Mouse (Mus musculus) forebrain, postnatal 0 days (tissue): ENCODE data around the gene Wwc2. TPM values are rescaled to one million over a fixed set of nuclear protein-coding genes. Genes with fewer than 3 reads are reported as not detected.

Experiments
- ATAC-seq: fragments of 200-750 bp; cut with Nextera tagmentation; 2 replicates; pipeline ENCODE4 v1.8.0; 2017; ENCODE audit warnings: mild to moderate bottlenecking, moderate library complexity
- DNase-seq: peaks from one replicate; pipeline ENCODE4 v3.0.0-alpha.2; 2015
- H3K27ac ChIP-seq: fragments of 300-500 bp; sonication (generic); 2 replicates; pipeline ENCODE4 v1.5.1; 2014; ENCODE audit warnings: low read depth, mild to moderate bottlenecking, antibody characterized with exemption, low read length, moderate library complexity, mixed read lengths
- H3K27me3 ChIP-seq: fragments of 300-500 bp; sonication (generic); 2 replicates; pipeline ENCODE4 v1.6.1; 2014; ENCODE audit warnings: mild to moderate bottlenecking, low read length, mixed read lengths; ENCODE audit not compliant: insufficient read depth
- H3K36me3 ChIP-seq: fragments of 300-500 bp; sonication (generic); 2 replicates; pipeline ENCODE4 v1.6.1; 2014; ENCODE audit warnings: mild to moderate bottlenecking, moderate library complexity; ENCODE audit not compliant: insufficient read depth
- H3K4me1 ChIP-seq: fragments of 300-500 bp; sonication (generic); 2 replicates; pipeline ENCODE4 v1.6.1; 2014; ENCODE audit warnings: antibody characterized with exemption; ENCODE audit not compliant: insufficient read depth
- H3K4me2 ChIP-seq: fragments of 300-500 bp; sonication (generic); 2 replicates; pipeline ENCODE4 v1.6.1; 2014; ENCODE audit warnings: low read depth, mild to moderate bottlenecking, moderate library complexity
- H3K4me3 ChIP-seq: fragments of 300-500 bp; sonication (generic); 2 replicates; pipeline ENCODE4 v1.5.1; 2014; ENCODE audit warnings: low read depth, low read length, mixed read lengths
- H3K9ac ChIP-seq: fragments of 300-500 bp; sonication (generic); 2 replicates; pipeline ENCODE4 v1.6.1; 2014; ENCODE audit warnings: mild to moderate bottlenecking
- H3K9me3 ChIP-seq: fragments of 300-500 bp; sonication (generic); 2 replicates; pipeline ENCODE4 v1.6.1; 2016; ENCODE audit warnings: low read length
- CTCF ChIP-seq: sonication (generic); IDR thresholded peaks from 2 replicates; pipeline ENCODE4 v1.5.1; 2016; ENCODE audit warnings: antibody characterized with exemption, control low read depth, low read depth
- WGBS: fragments of 180-500 bp; shearing (Covaris S2); extraction: QIAGEN DNeasy Blood & Tissue Kit; methylation state at CpG from one replicate; pipeline ENCODE4 v1.1.7; 2014; 5-methylcytosine and 5-hydroxymethylcytosine counted together
- polyA plus RNA-seq: library from polyadenylated mRNA; unstranded; fragments of >200 nt; fragmentation: Nextera tagmentation; extraction: Ambion mirVana; gene quantifications from 2 replicates; pipeline ENCODE4 v1.2.1, GENCODE M21; 2015
- total RNA-seq: library from RNA; depleted of rRNA; stranded (reverse); fragments of >200 nt; gene quantifications from 2 replicates; pipeline ENCODE4 v1.2.3, GENCODE M21; 2014

The Wwc2 gene
- total and polyA plus RNA-seq, 2 experiments from 2014 or later, result 4.7 to 8.4 TPM

DNA sequence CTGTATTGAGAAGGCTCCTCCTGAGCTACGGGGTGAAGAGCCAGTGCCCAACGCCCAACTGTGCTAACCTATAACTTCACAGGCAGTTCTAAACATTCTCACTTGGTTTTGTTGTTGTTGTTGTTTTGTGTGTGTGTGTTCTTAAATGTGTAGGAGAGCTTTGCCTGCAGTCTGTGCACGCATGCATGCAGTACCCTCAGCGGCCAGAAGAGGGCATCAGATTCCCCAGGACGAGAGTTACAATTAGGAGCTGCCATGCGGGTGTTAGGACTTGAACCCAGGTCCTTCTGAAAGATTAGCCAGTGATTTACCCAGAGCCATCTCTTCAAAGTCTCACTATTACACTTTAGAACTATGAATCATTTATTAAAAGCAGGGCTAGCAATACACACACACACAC lies 12.0 kb downstream of the Wwc2 start:
- Histone ChIP-seq H3K36me3 (no peaks in the 10 kb centered on the region), H3K4me2 (no peak overlapping the region), H3K9me3 (no peaks in the 10 kb centered on the region), H3K4me3 (no peak overlapping the region), H3K4me1 (no peaks in the 10 kb centered on the region), H3K27ac (no peak overlapping the region), H3K27me3 (no peaks in the 10 kb centered on the region), H3K9ac (no peak overlapping the region)
- TF ChIP-seq CTCF, result peak; percentile 58
- 84% methylated on average over 6 of the region's 6 CpGs for WGBS
- ATAC-seq, result no peak
- DNase-seq, result no peak

DNA sequence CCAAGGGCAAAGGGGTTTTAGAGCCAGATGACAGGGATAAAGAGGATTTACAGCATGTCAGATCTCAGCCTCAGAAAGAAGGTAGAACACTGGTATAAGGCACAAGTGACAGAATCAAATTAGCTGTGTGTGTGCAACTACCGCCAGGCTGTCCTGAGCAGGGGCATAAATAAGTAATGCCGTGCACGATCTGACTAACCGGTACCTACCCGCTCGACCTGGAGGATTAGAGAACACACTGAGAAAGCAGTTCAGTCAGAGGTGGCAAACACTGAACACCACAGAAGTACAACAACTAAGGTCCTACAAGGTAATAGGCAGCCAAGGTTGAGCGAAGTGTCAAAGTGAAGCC lies 15.8 kb downstream of the Wwc2 start:
- DNase-seq (no peak), ATAC-seq (peak; percentile 23; the same call in 1 of the 2 replicates)
- Histone ChIP-seq H3K4me2 (peak overlapping the region; percentile 49), H3K36me3 (no peaks in the 10 kb centered on the region), H3K27ac (no peak overlapping the region), H3K4me3 (peak overlapping the region; percentile 30), H3K9ac (peak overlapping the region; percentile 25; the same call in 1 of the 2 replicates), H3K4me1 (no peaks in the 10 kb centered on the region), H3K9me3 (no peaks in the 10 kb centered on the region), H3K27me3 (no peaks in the 10 kb centered on the region)
- WGBS, result 24% methylated on average over 7 of the region's 7 CpGs
- TF ChIP-seq CTCF, result no peak

DNA sequence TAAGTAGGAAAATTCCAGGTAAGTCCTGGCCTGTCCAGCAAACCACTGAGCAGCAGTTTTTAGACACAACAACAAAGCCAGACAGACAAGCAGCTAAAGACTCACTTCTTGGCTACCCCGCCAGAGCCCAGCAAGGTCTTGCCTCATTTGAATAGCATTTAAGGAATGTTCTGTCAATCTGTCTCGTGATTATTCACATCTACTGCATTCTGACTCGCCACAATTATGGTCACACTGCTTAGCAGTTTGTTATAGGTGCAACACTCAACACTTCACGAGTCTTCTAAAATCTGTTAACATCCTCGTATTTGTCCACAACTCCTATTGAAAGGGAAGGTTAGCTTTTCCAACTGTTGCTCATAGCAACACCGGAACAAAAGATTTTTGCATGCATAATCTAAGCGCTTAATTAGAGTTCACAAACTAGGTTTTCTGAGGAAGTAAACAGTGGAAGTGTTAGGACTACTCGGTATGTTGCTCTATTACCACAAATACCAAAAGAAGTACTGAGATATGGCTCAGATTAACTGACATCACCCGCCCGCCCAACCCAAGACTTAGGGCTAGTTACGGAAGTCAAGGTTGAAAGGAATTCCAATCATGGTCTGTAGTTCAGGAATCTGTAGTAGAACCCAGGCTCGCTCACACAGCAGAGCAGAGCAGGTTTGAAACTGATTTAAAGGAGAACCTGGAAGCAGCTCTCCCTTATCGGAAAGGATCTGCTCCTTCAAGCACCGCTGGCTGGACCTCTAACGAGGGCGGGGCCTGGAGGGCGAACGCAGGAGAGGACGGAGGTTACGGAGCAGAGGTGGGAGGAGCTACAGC lies 16.4 kb downstream of the Wwc2 start:
- ATAC-seq (peak; percentile 76), DNase-seq (peak; percentile 35)
- Histone ChIP-seq H3K4me1 (no peaks in the 10 kb centered on the region), H3K27ac (no peak overlapping the region), H3K9ac (peak overlapping the region; percentile 25; the same call in 1 of the 2 replicates), H3K27me3 (no peaks in the 10 kb centered on the region), H3K4me3 (peak overlapping the region; percentile 30), H3K9me3 (no peaks in the 10 kb centered on the region), H3K36me3 (no peaks in the 10 kb centered on the region), H3K4me2 (peak overlapping the region; percentile 49)
- WGBS, result 7% methylated on average over 20 of the region's 20 CpGs
- no peak for TF ChIP-seq CTCF

DNA sequence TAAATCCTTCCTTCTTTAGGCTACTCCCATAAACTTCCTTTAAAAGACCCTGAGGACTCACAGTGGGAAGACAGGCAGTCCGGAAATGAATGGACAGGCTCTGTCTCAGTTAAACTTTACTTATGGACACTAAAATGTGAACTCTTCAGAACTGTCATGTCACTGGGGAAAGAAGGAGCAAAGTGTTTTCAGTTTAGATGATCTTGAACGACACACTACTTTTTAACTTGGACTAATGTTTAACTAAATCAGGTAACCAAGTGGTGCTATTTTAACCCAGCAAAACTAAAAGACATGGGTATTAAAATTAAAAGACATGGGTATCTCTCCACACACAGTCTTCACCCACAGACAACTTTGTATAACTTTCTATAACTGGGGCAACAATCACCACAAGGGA lies 19.6 kb downstream of the Wwc2 start:
- no peak for TF ChIP-seq CTCF
- 84% methylated on average over 2 of the region's 2 CpGs for WGBS
- DNase-seq, result no peak
- no peaks in the 10 kb centered on the region for H3K27me3 ChIP-seq
- no peak overlapping the region for H3K4me3 ChIP-seq
- no peak for ATAC-seq
- no peak overlapping the region for H3K4me2 ChIP-seq
- no peaks in the 10 kb centered on the region for H3K4me1 ChIP-seq
- no peaks in the 10 kb centered on the region for H3K36me3 ChIP-seq
- H3K27ac ChIP-seq, result no peak overlapping the region
- no peak overlapping the region for H3K9ac ChIP-seq
- H3K9me3 ChIP-seq, result no peaks in the 10 kb centered on the region

DNA sequence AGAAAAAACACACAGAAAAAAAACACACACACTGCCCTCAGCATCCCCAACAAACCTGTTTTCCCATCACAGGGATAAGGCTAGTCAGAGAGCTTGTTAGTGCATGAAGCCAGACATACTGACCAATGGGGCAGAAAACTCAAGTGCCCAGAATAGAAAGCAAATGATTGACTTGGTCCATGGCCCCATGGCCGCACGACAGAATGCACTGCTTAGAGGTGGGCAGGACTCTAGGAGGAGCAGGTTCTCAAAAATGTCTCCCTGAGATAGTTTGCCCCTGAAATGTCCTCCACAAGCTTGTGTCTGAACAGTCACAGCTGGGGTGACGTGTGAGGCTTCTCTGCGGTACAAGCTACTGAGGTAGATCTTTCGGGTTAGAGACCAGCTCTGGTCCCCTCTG lies 20.1 kb downstream of the Wwc2 start:
- no peak overlapping the region for H3K4me2 ChIP-seq
- no peaks in the 10 kb centered on the region for H3K9me3 ChIP-seq
- no peak overlapping the region for H3K9ac ChIP-seq
- H3K4me1 ChIP-seq, result no peaks in the 10 kb centered on the region
- H3K36me3 ChIP-seq, result no peaks in the 10 kb centered on the region
- H3K4me3 ChIP-seq, result no peak overlapping the region
- no peak for TF ChIP-seq CTCF
- ATAC-seq, result no peak
- no peak overlapping the region for H3K27ac ChIP-seq
- DNase-seq, result no peak
- H3K27me3 ChIP-seq, result no peaks in the 10 kb centered on the region
- 80% methylated on average over 5 of the region's 5 CpGs for WGBS

DNA sequence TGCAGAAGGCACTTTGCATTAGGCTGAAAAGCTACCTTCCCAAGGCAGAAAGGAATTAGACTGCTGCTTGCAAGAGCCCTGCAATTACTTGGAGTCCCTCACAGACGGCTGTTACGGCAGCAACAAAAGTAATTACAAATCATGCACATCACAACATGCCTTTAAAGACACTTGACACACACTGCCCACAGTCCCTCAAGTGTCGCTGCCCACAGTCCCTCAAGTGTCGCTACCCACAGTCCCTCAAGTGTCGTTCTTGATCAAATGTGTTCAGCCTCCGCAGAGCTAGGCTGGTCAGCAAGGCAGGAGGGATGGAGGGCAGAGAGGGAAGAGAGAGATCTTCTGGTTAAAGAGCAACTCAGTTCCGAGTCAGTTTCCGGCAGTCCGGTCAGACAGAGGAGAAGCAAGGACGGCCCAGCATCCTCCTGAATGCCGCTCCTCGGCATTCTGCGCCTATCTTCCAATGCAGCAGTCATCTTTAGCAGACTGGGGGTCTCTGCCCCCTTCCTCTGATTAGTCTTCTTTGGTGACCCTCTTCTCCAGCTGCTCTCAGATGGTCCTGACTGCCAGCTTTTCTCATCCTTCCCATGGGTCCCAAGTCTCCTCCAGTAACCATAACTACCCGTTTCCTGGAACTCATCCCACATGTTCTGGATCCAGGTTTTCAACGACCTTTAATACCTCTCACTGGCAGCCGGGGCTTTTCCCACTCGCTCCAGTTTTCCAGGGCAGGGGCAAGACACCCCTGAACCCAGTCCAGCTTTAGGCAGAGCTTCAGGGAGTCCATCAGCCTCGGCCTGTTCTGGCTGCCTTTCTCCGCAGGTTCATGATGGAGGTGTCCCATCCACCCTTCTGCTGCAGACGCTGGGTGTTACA lies 23.4 kb downstream of the Wwc2 start:
- DNase-seq (no peak), ATAC-seq (no peak)
- no peaks in the 10 kb centered on the region for H3K27me3 ChIP-seq
- TF ChIP-seq CTCF, result no peak
- H3K9ac ChIP-seq, result no peak overlapping the region
- no peak overlapping the region for H3K4me3 ChIP-seq
- 59% methylated on average over 20 of the region's 20 CpGs for WGBS
- H3K27ac ChIP-seq, result no peak overlapping the region
- H3K4me2 ChIP-seq, result no peak overlapping the region
- H3K9me3 ChIP-seq, result no peaks in the 10 kb centered on the region
- no peaks in the 10 kb centered on the region for H3K4me1 ChIP-seq
- no peaks in the 10 kb centered on the region for H3K36me3 ChIP-seq

DNA sequence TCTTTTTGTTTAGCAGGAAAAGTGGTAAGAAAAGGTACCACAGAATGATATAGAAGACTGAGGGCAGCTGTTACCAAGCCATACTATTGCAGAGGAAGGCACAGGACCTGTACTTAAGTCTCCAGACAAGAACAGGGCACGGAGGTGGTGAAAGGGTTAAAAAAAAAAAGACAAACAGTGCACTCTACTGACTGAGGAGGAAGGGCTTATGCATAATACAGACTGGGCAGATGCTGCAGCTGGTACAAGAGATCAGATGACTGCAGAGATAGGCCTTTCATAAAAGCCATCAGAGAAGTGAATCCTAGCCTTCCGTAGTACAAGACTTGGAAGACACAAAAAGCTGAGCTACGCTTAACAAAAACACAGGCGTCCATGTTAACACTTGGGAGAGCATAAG lies 28.2 kb downstream of the Wwc2 start:
- no peaks in the 10 kb centered on the region for H3K9me3 ChIP-seq
- no peak for DNase-seq
- no peak for ATAC-seq
- TF ChIP-seq CTCF, result no peak
- H3K9ac ChIP-seq, result no peak overlapping the region
- 68% methylated on average over 4 of the region's 4 CpGs for WGBS
- no peaks in the 10 kb centered on the region for H3K4me1 ChIP-seq
- no peaks in the 10 kb centered on the region for H3K27me3 ChIP-seq
- H3K4me2 ChIP-seq, result no peak overlapping the region
- H3K4me3 ChIP-seq, result no peak overlapping the region
- no peak overlapping the region for H3K27ac ChIP-seq
- no peaks in the 10 kb centered on the region for H3K36me3 ChIP-seq
